Comparison of ENCODE assay signal across 9 mouse cellular contexts in genomic region chr8:94950046-94950445, GRCm38 (mm10). TPM values are rescaled to one million over a fixed set of nuclear protein-coding genes. Genes with fewer than 3 reads are reported as not detected.
DNase-seq lines count a peak whose midpoint lies in the region; ATAC-seq and TF ChIP-seq lines count a peak whose summit lies in the region.
"Had no signal": no experiment of that assay in that cellular context is flagged by ENCODE, and none has a peak within 500 bp of the region (broad histone marks: within the 10 kb centered on the region; RNA-seq: fewer than 3 reads in every experiment).

No protein-coding gene starts in this region.

- DNase-seq in CD4-positive, CD25-positive, alpha-beta regulatory T cell, adult 2 months (ENCODE audit: low read depth, low spot score) = peak; percentile 82
- DNase-seq in kidney, postnatal 14 days = peak; percentile 87
- peak; percentile 54 to 67 for DNase-seq in natural killer cell, adult 2 months (ENCODE audit: low spot score in 2 of 2)
- peak; percentile 83 for DNase-seq in splenic B cell, adult 2 months (ENCODE audit: low read depth, low spot score)

- H3K27ac ChIP-seq in bone marrow macrophage, adult 2 months (ENCODE audit: insufficient read depth, low read depth, low read length) = no peak overlapping the region
- H3K27ac ChIP-seq in heart, embryonic 16.5 days (ENCODE audit: low read length) = no peak overlapping the region
- no peak overlapping the region for H3K27ac ChIP-seq in liver, embryonic 12.5 days

- no peak overlapping the region for H3K4me3 ChIP-seq in bone marrow macrophage, adult 2 months (ENCODE audit: insufficient read depth, low read length)
- no peak overlapping the region for H3K4me3 ChIP-seq in heart, embryonic 16.5 days (ENCODE audit: low read length)
- no peak overlapping the region for H3K4me3 ChIP-seq in liver, embryonic 12.5 days
- H3K4me3 ChIP-seq: erythroblast, embryonic 14.5 days had no signal

- H3K36me3 ChIP-seq in heart, embryonic 16.5 days (ENCODE audit: control insufficient read depth, insufficient read depth) = no peaks in the 10 kb centered on the region
- H3K36me3 ChIP-seq in liver, embryonic 12.5 days = no peaks in the 10 kb centered on the region
- no peaks in the 10 kb centered on the region for H3K36me3 ChIP-seq in splenic B cell, adult 2 months (ENCODE audit: control insufficient read depth, insufficient read depth, low read length, poor library complexity, severe bottlenecking)

- H3K4me1 ChIP-seq in bone marrow macrophage, adult 2 months (ENCODE audit: control insufficient read depth, insufficient read depth, low read length) = peaks cover 7% of the 10 kb centered on the region
- peaks cover 15% of the 10 kb centered on the region for H3K4me1 ChIP-seq in heart, embryonic 16.5 days (ENCODE audit: control insufficient read depth, insufficient read depth, low read length)
- H3K4me1 ChIP-seq in liver, embryonic 12.5 days = peaks cover 28% of the 10 kb centered on the region

- H3K27me3 ChIP-seq in heart, embryonic 16.5 days (ENCODE audit: control insufficient read depth, insufficient read depth, low read length) = no peaks in the 10 kb centered on the region
- H3K27me3 ChIP-seq in liver, embryonic 12.5 days (replicated peaks) = peaks cover 17% of the 10 kb centered on the region
- no peaks in the 10 kb centered on the region for H3K27me3 ChIP-seq in splenic B cell, adult 2 months (ENCODE audit: control insufficient read depth, insufficient read depth, low read length, poor library complexity, severe bottlenecking)

- H3K9ac ChIP-seq in heart, embryonic 16.5 days (ENCODE audit: low read length) = no peak overlapping the region
- no peak overlapping the region for H3K9ac ChIP-seq in liver, embryonic 12.5 days

- peak; percentile 83 for TF ChIP-seq CTCF in bone marrow macrophage, adult 2 months (IDR thresholded peaks at IDR 0.05; ENCODE audit: low read depth, low read length)

- peak; percentile 78 for ATAC-seq in erythroblast, adult 5-6 weeks (replicated peaks; ENCODE audit: low FRiP score, poor library complexity, severe bottlenecking)
- peak; percentile 12; the same call in 1 of the 2 replicates for ATAC-seq in heart, embryonic 16.5 days (replicated peaks; ENCODE audit: extremely low read depth, insufficient read depth, low FRiP score)
- peak; percentile 48 for ATAC-seq in liver, embryonic 12.5 days

- H3K9me3 ChIP-seq in heart, embryonic 16.5 days (replicated peaks; ENCODE audit: control insufficient read depth, low read length) = no peaks in the 10 kb centered on the region
- H3K9me3 ChIP-seq in liver, embryonic 12.5 days (replicated peaks) = no peaks in the 10 kb centered on the region

- no peak for TF ChIP-seq POLR2A in bone marrow macrophage, adult 2 months (IDR thresholded peaks at IDR 0.05; ENCODE audit: borderline replicate concordance, low read depth, low read length)

- no peak overlapping the region for H3K4me2 ChIP-seq in heart, embryonic 16.5 days (ENCODE audit: low read depth, low read length)
- no peak overlapping the region for H3K4me2 ChIP-seq in liver, embryonic 12.5 days

- 18% methylated on average over 4 of the region's 4 CpGs for WGBS in heart, embryonic 16.5 days
- 17% methylated on average over 4 of the region's 4 CpGs for WGBS in liver, embryonic 12.5 days (ENCODE audit: insufficient replicate concordance)

RNA-seq across cellular contexts. Expression of gene Adgrg1, which starts 24.5 kb away (rescaled TPM):
- polyA plus RNA-seq in bone marrow macrophage, adult 2 months (2012; ENCODE audit: insufficient read depth, insufficient read length, missing spikeins) = 1.1 and 1.8 TPM in 2 replicates
- total RNA-seq in erythroblast, adult 5-6 weeks (2015; ENCODE audit: low replicate concordance) = 28.2 and 32.1 TPM in 2 replicates
- total RNA-seq in erythroblast, adult 5-6 weeks (2017; ENCODE audit: low replicate concordance) = 7.1 and 7.5 TPM in 2 replicates
- polyA plus RNA-seq in heart, embryonic 16.5 days (2015; fragmentation: Nextera tagmentation; extraction: Ambion mirVana) = 12.0 and 18.0 TPM in 2 replicates
- polyA plus RNA-seq in liver, embryonic 12.5 days (2016; fragmentation: Nextera tagmentation; extraction: Ambion mirVana) = 78.5 and 80.9 TPM in 2 replicates

RNA-seq across cellular contexts. Expression of gene Adgrg5, which starts 26.6 kb away (rescaled TPM):
- polyA plus RNA-seq in bone marrow macrophage, adult 2 months (2012; ENCODE audit: insufficient read depth, insufficient read length, missing spikeins) = not detected in 2 replicates
- 0.19 and 1.0 TPM in 2 replicates for total RNA-seq in erythroblast, adult 5-6 weeks (2015; ENCODE audit: low replicate concordance)
- total RNA-seq in erythroblast, adult 5-6 weeks (2017; ENCODE audit: low replicate concordance) = 0.85 TPM in 1 of 2 replicates, not detected in the other
- polyA plus RNA-seq in heart, embryonic 16.5 days (2015; fragmentation: Nextera tagmentation; extraction: Ambion mirVana) = 0.71 and 1.4 TPM in 2 replicates
- polyA plus RNA-seq in liver, embryonic 12.5 days (2016; fragmentation: Nextera tagmentation; extraction: Ambion mirVana) = 0.90 and 0.91 TPM in 2 replicates
- polyA plus RNA-seq: erythroblast, embryonic 14.5 days had no signal

RNA-seq across cellular contexts. Expression of gene Ccdc102a, which starts 32.1 kb away (rescaled TPM):
- not detected in 2 replicates for polyA plus RNA-seq in bone marrow macrophage, adult 2 months (2012; ENCODE audit: insufficient read depth, insufficient read length, missing spikeins)
- not detected in 2 replicates for total RNA-seq in erythroblast, adult 5-6 weeks (2015; ENCODE audit: low replicate concordance)
- total RNA-seq in erythroblast, adult 5-6 weeks (2017; ENCODE audit: low replicate concordance) = 1.3 and 1.4 TPM in 2 replicates
- polyA plus RNA-seq in heart, embryonic 16.5 days (2015; fragmentation: Nextera tagmentation; extraction: Ambion mirVana) = 17.4 and 19.8 TPM in 2 replicates
- polyA plus RNA-seq in liver, embryonic 12.5 days (2016; fragmentation: Nextera tagmentation; extraction: Ambion mirVana) = 9.1 and 10.0 TPM in 2 replicates

Comparison
In these comparisons a context has a peak if more than half of its experiments do, and no peak if none do; other contexts are left out.
1. ATAC-seq: peak in every context shown above with its lines; median percentile 78 in erythroblast, adult 5-6 weeks; 48 in liver, embryonic 12.5 days; 12 in heart, embryonic 16.5 days.